Mouse (Mus musculus) megakaryocyte-erythroid progenitor cell, adult 5-6 weeks (primary cell): ENCODE measurements around the gene Gm10392. TPM values are rescaled to one million over a fixed set of nuclear protein-coding genes. Genes with fewer than 3 reads are reported as not detected.
A peak's percentile ranks its signal among the peaks of the same experiment; 100 is the strongest.

Source experiments
- ATAC-seq: replicated peaks from 2 replicates; pipeline ENCODE4 v1.8.0; 2016; ENCODE audit warnings: mild to moderate bottlenecking, inconsistent platforms; ENCODE audit not compliant: severe bottlenecking, poor library complexity, low FRiP score, low TSS enrichment
- total RNA-seq, 2 experiments: library from RNA; stranded (forward) in 1 of 2; stranded (reverse) in 1 of 2; fragments of 200-1000, 215-1000 nt in 1 of 2; fragments of >200 nt in 1 of 2; fragmentation: Nextera tagmentation in 1 of 2; gene quantifications; 2 replicates each; pipeline ENCODE4 v1.2.3; 2014 to 2017

The Gm10392 gene
- total RNA-seq, 2 experiments from 2014 or later: 1.3 TPM; not detected in 1

- ATAC-seq: no peak
Observed at GRCm38 (mm10) chr11:77493512-77494343, 25.3 kb downstream of the Gm10392 start, which contains the start of gene Git1. TSS of gene Git1 (plus strand) at chr11:77493562.

GRCm38 (mm10) chr11:77492911-77493332 is 26.1 kb downstream of the Gm10392 start:
- ATAC-seq: peak; percentile 66

- no peak for ATAC-seq
Observed at GRCm38 (mm10) chr11:77492311-77492871, 26.6 kb downstream of the Gm10392 start.

- peak; percentile 20; the same call in 1 of the 2 replicates for ATAC-seq
Observed at GRCm38 (mm10) chr11:77491502-77492291, 27.3 kb downstream of the Gm10392 start.

- peak; percentile 60 for ATAC-seq
Observed at GRCm38 (mm10) chr11:77491123-77491501, 27.9 kb downstream of the Gm10392 start.

GRCm38 (mm10) chr11:77490451-77490850 is 28.5 kb downstream of the Gm10392 start:
- ATAC-seq: no peak

- ATAC-seq: no peak
Observed at GRCm38 (mm10) chr11:77489591-77490235, 29.3 kb downstream of the Gm10392 start, which contains the start of gene Ankrd13b. TSS of gene Ankrd13b (minus strand) at chr11:77489678.

GRCm38 (mm10) chr11:77488771-77489581 is 30.0 kb downstream of the Gm10392 start:
- no peak for ATAC-seq

- ATAC-seq: no peak
Observed at GRCm38 (mm10) chr11:77486798-77487197, 32.2 kb downstream of the Gm10392 start.

GRCm38 (mm10) chr11:77485229-77485628 is 33.8 kb downstream of the Gm10392 start:
- ATAC-seq: no peak

GRCm38 (mm10) chr11:77483510-77484255 is 35.3 kb downstream of the Gm10392 start:
- no peak for ATAC-seq

GRCm38 (mm10) chr11:77483043-77483442 is 36.0 kb downstream of the Gm10392 start:
- no peak for ATAC-seq

GRCm38 (mm10) chr11:77476895-77477294 is 42.1 kb downstream of the Gm10392 start:
- no peak for ATAC-seq

GRCm38 (mm10) chr11:77476216-77476615 is 42.8 kb downstream of the Gm10392 start:
- ATAC-seq: no peak

GRCm38 (mm10) chr11:77472775-77473174 is 46.2 kb downstream of the Gm10392 start:
- no peak for ATAC-seq

GRCm38 (mm10) chr11:77471407-77471806 is 47.6 kb downstream of the Gm10392 start:
- no peak for ATAC-seq

- no peak for ATAC-seq
Observed at GRCm38 (mm10) chr11:77468397-77468796, 50.6 kb downstream of the Gm10392 start.

GRCm38 (mm10) chr11:77467784-77468183 is 51.2 kb downstream of the Gm10392 start:
- ATAC-seq: peak; percentile 70
